Mouse (Mus musculus) embryonic facial prominence, embryonic 10.5 days (tissue): ENCODE data around the gene Spz1. TPM values are rescaled to one million over a fixed set of nuclear protein-coding genes. Genes with fewer than 3 reads are reported as not detected.
"Not testable (repeated sequence)": the region's sequence is repeated elsewhere in the genome, so short reads cannot be mapped to it uniquely, and the experiment has no call there.

ENCODE experiments used
- DNase-seq: peaks from one replicate; pipeline ENCODE4 v3.0.0-alpha.2; 2017; ENCODE audit warnings: low spot score
- H3K27ac ChIP-seq: fragments of 300-500 bp; sonication (generic); replicated peaks from 2 replicates; pipeline ENCODE4 v1.5.1; 2016; ENCODE audit warnings: mild to moderate bottlenecking
- H3K27me3 ChIP-seq: fragments of 300-500 bp; sonication (generic); replicated peaks from 2 replicates; pipeline ENCODE4 v1.6.1; 2016; ENCODE audit warnings: low read depth, mild to moderate bottlenecking; ENCODE audit not compliant: poor library complexity, severe bottlenecking
- H3K36me3 ChIP-seq: fragments of 300-500 bp; sonication (generic); replicated peaks from 2 replicates; pipeline ENCODE4 v1.6.1; 2016; ENCODE audit warnings: mild to moderate bottlenecking, moderate library complexity
- H3K4me1 ChIP-seq: fragments of 300-500 bp; sonication (generic); 2 replicates; pipeline ENCODE4 v1.6.1; 2016
- H3K4me3 ChIP-seq: fragments of 300-500 bp; sonication (generic); 2 replicates; pipeline ENCODE4 v1.5.1; 2016; ENCODE audit warnings: mild to moderate bottlenecking, moderate library complexity
- H3K9me3 ChIP-seq: fragments of 300-500 bp; sonication (generic); 2 replicates; pipeline ENCODE4 v1.6.1; 2016; ENCODE audit warnings: mild to moderate bottlenecking
- WGBS: fragments of 180-500 bp; shearing (Covaris S2); methylation state at CpG from one replicate; pipeline ENCODE4 v1.1.7; 2016; 5-methylcytosine and 5-hydroxymethylcytosine counted together
- polyA plus RNA-seq: library from polyadenylated mRNA; unstranded; fragments of >200 nt; fragmentation: Nextera tagmentation; extraction: Ambion mirVana; gene quantifications from 2 replicates; pipeline ENCODE4 v1.2.1, GENCODE M21; 2016

The Spz1 gene
- polyA plus RNA-seq: not detected in 2 replicates

GRCm38 (mm10) chr13:92576072-92576471 is at the start of gene Spz1:
Gene Spz1 (minus strand): TSS chr13:92576172.
- no peak within 1 kb of the TSS for H3K4me3 ChIP-seq
- no peaks in the 10 kb centered on the region for H3K27me3 ChIP-seq
- no peaks in the 10 kb centered on the region for H3K9me3 ChIP-seq
- DNase-seq: no peak
- no peaks in the 10 kb centered on the region for H3K36me3 ChIP-seq
- peaks cover 4% of the 10 kb centered on the region; the same call in 1 of the 2 replicates for H3K4me1 ChIP-seq
- no peak within 1 kb of the TSS for H3K27ac ChIP-seq

GRCm38 (mm10) chr13:92616459-92616858 is 40.5 kb upstream of the Spz1 start:
- WGBS: 93% methylated on average over 8 of the region's 8 CpGs
- Histone ChIP-seq H3K27me3 (peaks cover 13% of the 10 kb centered on the region), H3K9me3 (no peaks in the 10 kb centered on the region), H3K27ac (no peak overlapping the region), H3K36me3 (peaks cover 2% of the 10 kb centered on the region; the same call in 1 of the 2 replicates), H3K4me1 (peaks cover 14% of the 10 kb centered on the region), H3K4me3 (no peak overlapping the region)
- no peak for DNase-seq

GRCm38 (mm10) chr13:92615201-92615600 is 39.2 kb upstream of the Spz1 start:
- no peak overlapping the region for H3K4me3 ChIP-seq
- no peak overlapping the region for H3K27ac ChIP-seq
- DNase-seq: no peak
- peaks cover 13% of the 10 kb centered on the region for H3K27me3 ChIP-seq
- no peaks in the 10 kb centered on the region for H3K9me3 ChIP-seq
- H3K4me1 ChIP-seq: peaks cover 16% of the 10 kb centered on the region
- peaks cover 2% of the 10 kb centered on the region; the same call in 1 of the 2 replicates for H3K36me3 ChIP-seq
- 85% methylated on average over 5 of the region's 5 CpGs for WGBS

GRCm38 (mm10) chr13:92613094-92613493 is 37.1 kb upstream of the Spz1 start:
- 85% methylated on average over 5 of the region's 5 CpGs for WGBS
- Histone ChIP-seq H3K27me3 (peaks cover 13% of the 10 kb centered on the region), H3K27ac (no peak overlapping the region), H3K36me3 (peaks cover 2% of the 10 kb centered on the region; the same call in 1 of the 2 replicates), H3K4me3 (peak overlapping the region; percentile 78; the same call in 1 of the 2 replicates), H3K4me1 (peaks cover 25% of the 10 kb centered on the region), H3K9me3 (0 out of 2 replicates have a peak, but pooled peaks cover 2% of the 10 kb centered on the region)
- no peak for DNase-seq

- Histone ChIP-seq H3K27ac (peak overlapping the region; percentile 91), H3K4me1 (peaks cover 25% of the 10 kb centered on the region), H3K9me3 (0 out of 2 replicates have a peak, but pooled peaks cover 2% of the 10 kb centered on the region), H3K36me3 (peaks cover 2% of the 10 kb centered on the region; the same call in 1 of the 2 replicates), H3K4me3 (peak overlapping the region; percentile 78), H3K27me3 (peaks cover 13% of the 10 kb centered on the region)
- 5% methylated on average over 7 of the region's 7 CpGs for WGBS
- peak; percentile 47 for DNase-seq
Measured at GRCm38 (mm10) chr13:92611917-92612316, 35.9 kb upstream of the Spz1 start.

- H3K27ac ChIP-seq: peak overlapping the region; percentile 91
- no peak for DNase-seq
- H3K9me3 ChIP-seq: 0 out of 2 replicates have a peak, but pooled peaks cover 2% of the 10 kb centered on the region
- under 1% methylated on average over 43 of the region's 43 CpGs for WGBS
- peaks cover 13% of the 10 kb centered on the region for H3K27me3 ChIP-seq
- no peaks in the 10 kb centered on the region; the same call in 1 of the 2 replicates for H3K36me3 ChIP-seq
- peaks cover 25% of the 10 kb centered on the region for H3K4me1 ChIP-seq
- H3K4me3 ChIP-seq: peak overlapping the region; percentile 78
Measured at GRCm38 (mm10) chr13:92611254-92611784, 35.3 kb upstream of the Spz1 start.

- H3K27me3 ChIP-seq: peaks cover 13% of the 10 kb centered on the region
- H3K4me3 ChIP-seq: peak within 1 kb of the TSS; percentile 78
- H3K36me3 ChIP-seq: no peaks in the 10 kb centered on the region; the same call in 1 of the 2 replicates
- peaks cover 25% of the 10 kb centered on the region for H3K4me1 ChIP-seq
- H3K27ac ChIP-seq: peak within 1 kb of the TSS; percentile 91
- H3K9me3 ChIP-seq: 0 out of 2 replicates have a peak, but pooled peaks cover 2% of the 10 kb centered on the region
- DNase-seq: peak; percentile 99
- WGBS: under 1% methylated on average over 55 of the region's 55 CpGs
Measured at GRCm38 (mm10) chr13:92610311-92611221, 34.6 kb upstream of the Spz1 start, which contains the start of gene Serinc5. Gene Serinc5 (plus strand): TSS chr13:92611091.

GRCm38 (mm10) chr13:92609486-92610310 is 33.7 kb upstream of the Spz1 start:
- WGBS: 10% methylated on average over 13 of the region's 13 CpGs
- Histone ChIP-seq H3K27me3 (peaks cover 13% of the 10 kb centered on the region), H3K4me1 (peaks cover 25% of the 10 kb centered on the region), H3K4me3 (peak overlapping the region; percentile 78), H3K36me3 (no peaks in the 10 kb centered on the region), H3K27ac (peak overlapping the region; percentile 91), H3K9me3 (0 out of 2 replicates have a peak, but pooled peaks cover 2% of the 10 kb centered on the region)
- peak; percentile 56 for DNase-seq

GRCm38 (mm10) chr13:92605306-92605705 is 29.3 kb upstream of the Spz1 start:
- not testable (repeated sequence) for DNase-seq, H3K4me3 ChIP-seq, H3K36me3 ChIP-seq, H3K9me3 ChIP-seq, H3K27ac ChIP-seq, H3K27me3 ChIP-seq
- 85% methylated on average over 4 of the region's 4 CpGs for WGBS
- peaks cover 10% of the 10 kb centered on the region for H3K4me1 ChIP-seq

GRCm38 (mm10) chr13:92595424-92595823 is 19.5 kb upstream of the Spz1 start:
- Histone ChIP-seq H3K27ac (no peak overlapping the region), H3K4me1 (peaks cover 32% of the 10 kb centered on the region), H3K9me3 (no peaks in the 10 kb centered on the region), H3K36me3 (no peaks in the 10 kb centered on the region), H3K27me3 (peaks cover 5% of the 10 kb centered on the region; the same call in 1 of the 2 replicates), H3K4me3 (no peak overlapping the region)
- 77% methylated on average over 3 of the region's 3 CpGs for WGBS
- no peak for DNase-seq

GRCm38 (mm10) chr13:92594907-92595306 is 18.9 kb upstream of the Spz1 start:
- no peak for DNase-seq
- Histone ChIP-seq H3K4me1 (peaks cover 32% of the 10 kb centered on the region), H3K27ac (no peak overlapping the region), H3K4me3 (no peak overlapping the region), H3K27me3 (peaks cover 5% of the 10 kb centered on the region; the same call in 1 of the 2 replicates), H3K36me3 (no peaks in the 10 kb centered on the region), H3K9me3 (no peaks in the 10 kb centered on the region)
- 87% methylated on average over 3 of the region's 3 CpGs for WGBS

- DNase-seq: no peak
- H3K4me1 ChIP-seq: peaks cover 32% of the 10 kb centered on the region
- peaks cover 5% of the 10 kb centered on the region; the same call in 1 of the 2 replicates for H3K27me3 ChIP-seq
- WGBS: 59% methylated on average over 6 of the region's 6 CpGs
- 0 out of 2 replicates have a peak overlapping the region, but pooled peaks have one; percentile 15 for H3K27ac ChIP-seq
- no peaks in the 10 kb centered on the region for H3K36me3 ChIP-seq
- no peaks in the 10 kb centered on the region for H3K9me3 ChIP-seq
- no peak overlapping the region for H3K4me3 ChIP-seq
Measured at GRCm38 (mm10) chr13:92594481-92594880, 18.5 kb upstream of the Spz1 start.
